Mouse (Mus musculus) frontal cortex, adult 2 months (tissue): ENCODE data around the gene Agap1. TPM values are rescaled to one million over a fixed set of nuclear protein-coding genes. Genes with fewer than 3 reads are reported as not detected.

ENCODE experiments used
- DNase-seq, 2 experiments: peaks; one replicate each; pipeline ENCODE4 v3.0.0; 2022; ENCODE audit warnings: low spot score in 1 of 2; ENCODE audit errors: extremely low spot score in 1 of 2
- polyA plus RNA-seq: library from polyadenylated mRNA; depleted of rRNA; stranded (reverse); fragments of >200 nt; gene quantifications from 2 replicates; pipeline ENCODE4 v1.2.3, GENCODE M21; 2012

The Agap1 gene
- polyA plus RNA-seq, 1 experiment = 67.9 TPM

DNA sequence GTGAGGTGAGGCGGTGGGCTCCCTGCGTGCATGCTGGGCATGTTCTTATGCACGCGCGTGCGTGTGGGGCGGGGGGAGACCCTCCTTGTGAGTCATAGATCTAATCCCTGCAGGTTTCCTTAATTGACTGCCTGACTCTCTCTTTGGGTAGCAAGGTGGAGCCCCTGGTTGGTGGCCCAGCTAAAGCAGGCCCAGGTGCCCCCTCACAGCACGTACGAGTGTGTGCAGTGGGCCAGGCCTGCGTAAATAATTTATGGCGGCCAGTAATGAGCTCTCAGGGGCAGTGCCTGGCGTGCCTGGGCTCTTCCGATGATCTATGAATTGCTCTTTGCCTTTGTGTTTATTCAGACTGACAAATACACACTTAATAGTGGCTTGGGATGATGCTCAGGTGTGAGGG is 86.5 kb downstream of the Agap1 start:
- no peak for DNase-seq

DNA sequence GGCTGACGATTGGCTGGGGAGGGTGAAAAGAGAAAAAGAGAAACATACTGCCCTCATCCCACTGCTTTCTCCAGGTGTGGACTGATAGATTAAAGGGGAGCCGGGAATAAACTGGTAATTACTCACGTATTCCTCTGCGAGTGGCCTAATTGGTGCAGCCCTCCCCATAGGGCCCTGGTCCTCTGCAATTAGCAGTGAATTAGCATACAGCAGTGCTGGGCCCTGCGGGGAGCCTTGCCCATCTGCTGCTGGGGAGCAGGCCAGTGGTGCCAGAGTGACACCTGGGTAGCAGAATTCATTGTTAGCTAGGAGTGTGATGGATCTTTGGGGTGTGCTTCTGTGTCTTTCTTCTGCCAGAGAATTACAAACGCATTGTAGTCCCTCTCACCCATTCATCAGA is 87.9 kb downstream of the Agap1 start:
- DNase-seq = no peak

DNA sequence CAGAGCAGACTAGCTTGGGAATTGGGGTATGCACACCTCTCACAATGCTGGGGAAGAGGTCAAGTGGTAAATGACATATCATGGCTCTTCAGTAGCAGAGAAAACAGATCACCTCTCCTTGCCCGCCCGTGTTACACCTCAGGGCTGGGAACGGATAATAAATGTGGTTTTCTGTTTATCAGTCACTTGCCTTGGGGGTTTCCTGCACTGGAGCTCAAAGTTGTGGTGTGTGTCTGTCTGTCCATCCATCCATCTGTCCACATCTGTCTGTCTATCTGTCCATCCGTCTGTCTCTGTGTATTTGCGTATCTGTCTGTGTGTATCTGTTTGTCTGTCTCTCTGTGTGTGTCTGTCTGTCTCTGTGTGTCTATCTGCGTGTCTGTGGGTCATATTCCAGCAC is 88.7 kb downstream of the Agap1 start:
- no peak for DNase-seq

DNA sequence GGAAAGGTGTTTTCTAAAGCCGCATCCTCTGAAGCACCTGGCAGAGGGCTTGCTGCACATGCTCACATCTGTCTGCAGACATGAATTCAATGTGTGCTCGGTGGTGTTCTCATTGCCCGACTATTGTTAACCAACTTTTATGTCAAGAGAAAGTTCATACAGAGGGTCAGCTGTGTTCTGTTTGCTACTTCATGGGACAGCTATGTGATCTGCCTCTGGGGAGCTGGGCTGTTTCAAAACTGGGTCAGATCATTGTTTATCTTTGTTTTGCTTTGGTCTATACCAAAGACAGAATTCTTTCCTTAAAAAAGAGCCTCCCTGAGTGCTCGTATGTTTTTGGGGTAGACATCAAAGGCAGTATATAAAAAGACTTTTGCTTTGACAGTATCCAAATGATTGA is 89.5 kb downstream of the Agap1 start:
- no peak for DNase-seq

DNA sequence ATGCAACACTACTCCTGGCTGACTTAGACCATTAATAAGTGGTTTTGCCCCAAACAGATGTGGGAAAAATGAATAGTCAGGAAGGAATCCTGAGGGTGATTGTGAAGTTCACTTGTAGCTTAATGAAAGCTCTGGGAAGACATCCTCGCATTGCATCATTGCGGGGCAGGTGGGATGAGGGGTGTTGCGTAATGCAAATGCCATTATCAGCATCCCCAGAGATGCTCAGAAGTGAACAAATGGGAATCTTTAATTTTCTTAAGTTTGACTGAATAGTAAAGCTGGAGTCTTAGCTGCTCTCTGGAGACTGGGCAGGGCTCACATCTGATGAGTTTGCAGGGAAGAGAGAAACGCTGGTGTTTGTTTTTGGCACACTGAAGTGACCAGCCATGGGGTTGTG is 90.5 kb downstream of the Agap1 start:
- DNase-seq = no peak

DNA sequence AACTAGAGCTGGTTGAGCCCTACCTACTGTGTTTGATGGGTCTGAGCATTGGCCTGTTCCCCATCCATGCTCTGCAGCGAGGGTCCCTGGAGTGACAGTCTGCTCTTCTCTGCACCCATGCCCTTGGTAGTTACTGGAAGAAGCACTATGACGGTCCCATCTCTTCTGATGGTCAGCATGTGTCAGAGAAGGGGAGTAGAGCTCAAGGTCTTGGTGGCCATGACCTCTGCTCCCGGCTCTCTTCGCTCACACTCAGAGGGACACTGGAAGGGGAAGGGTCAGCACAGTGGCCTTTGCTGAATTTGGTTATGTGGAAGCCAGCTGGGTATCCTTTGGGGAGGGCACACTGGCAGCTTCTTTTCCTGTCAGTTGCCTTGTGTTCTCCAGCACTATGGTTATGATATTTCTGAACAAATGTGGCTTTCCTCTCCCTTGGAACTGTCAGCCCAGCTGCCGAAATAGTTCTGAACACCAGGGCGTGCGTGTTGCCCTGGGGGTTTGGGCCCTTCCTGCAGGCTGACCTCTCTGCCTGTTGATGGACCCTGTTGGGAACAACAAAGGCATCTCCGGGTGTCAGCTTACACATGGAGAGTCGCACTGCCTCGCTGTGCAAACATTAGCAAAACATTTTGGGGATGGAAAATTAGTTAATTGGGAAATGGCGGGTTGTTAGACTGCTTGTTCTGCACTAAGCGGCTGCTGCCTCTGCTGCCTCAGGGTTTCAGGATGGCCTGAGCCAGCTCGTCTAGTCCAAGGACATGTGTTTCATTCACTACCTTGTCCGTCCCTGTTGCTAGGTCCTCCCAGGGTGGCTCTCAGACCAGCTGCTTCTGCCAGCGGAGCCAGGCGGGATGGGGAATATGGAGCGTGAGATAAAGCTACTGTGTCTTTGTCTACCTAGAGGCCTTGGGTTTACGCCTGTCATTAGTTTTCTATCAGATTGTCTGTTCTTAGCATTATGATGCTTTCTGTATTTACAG is 93.2 kb downstream of the Agap1 start:
- DNase-seq = no peak

DNA sequence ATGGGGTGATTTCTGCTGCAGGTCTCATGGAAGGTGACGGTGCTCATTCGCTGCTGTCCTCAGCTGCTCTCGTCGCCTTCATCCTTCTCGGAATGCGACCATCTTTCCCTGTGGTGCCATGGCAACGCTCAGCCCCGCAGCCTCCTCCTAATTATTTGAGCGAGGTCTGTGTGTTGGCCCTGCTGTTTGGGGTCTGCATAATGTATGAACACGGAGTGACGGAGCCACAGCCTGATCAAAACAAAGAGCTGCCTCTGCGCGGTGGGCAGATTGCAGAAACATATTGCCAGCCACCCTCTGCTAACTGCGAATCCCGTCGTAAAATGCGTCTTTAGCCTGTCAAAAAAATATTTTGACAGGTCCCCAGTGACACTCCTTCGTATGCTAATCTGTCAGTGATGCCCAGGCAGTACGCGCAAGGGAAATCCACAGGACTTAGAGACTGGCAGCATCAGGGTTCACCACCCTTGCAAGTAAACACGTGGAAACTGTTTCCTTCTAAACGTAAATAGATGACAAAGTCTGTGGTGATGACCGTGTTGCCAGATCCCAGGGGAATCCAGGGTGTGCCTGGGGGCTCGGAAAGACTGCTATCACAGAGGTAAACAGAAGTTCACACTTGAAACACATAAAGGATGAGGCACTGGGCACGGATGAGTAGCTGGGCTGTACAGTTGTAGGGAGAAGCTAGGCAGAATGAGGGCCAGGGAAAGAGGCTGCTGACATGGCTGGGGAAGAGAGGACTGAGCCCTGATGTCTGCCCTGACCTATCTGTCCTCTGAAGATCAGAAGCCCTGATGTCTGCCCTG is 95.7 kb downstream of the Agap1 start:
- no peak for DNase-seq

DNA sequence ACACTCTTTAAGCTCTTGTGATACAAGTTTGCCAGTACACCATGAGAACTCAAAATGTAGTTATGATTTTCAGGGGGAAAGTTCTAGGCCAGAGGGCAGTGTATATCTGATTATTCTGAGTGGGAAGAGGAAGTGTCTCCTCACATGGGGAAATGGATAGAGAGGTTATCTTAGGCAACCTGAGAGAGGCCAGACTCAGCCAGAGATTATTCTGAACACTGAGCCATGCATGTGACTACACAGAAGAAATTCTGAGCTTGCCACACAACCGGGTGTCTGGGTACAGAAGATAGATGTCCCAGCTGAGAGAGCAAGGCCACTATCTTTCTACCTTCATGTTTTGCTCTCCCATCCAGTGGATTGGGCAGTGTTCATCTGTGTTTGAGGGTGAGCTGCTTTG is 97.9 kb downstream of the Agap1 start:
- no peak for DNase-seq

DNA sequence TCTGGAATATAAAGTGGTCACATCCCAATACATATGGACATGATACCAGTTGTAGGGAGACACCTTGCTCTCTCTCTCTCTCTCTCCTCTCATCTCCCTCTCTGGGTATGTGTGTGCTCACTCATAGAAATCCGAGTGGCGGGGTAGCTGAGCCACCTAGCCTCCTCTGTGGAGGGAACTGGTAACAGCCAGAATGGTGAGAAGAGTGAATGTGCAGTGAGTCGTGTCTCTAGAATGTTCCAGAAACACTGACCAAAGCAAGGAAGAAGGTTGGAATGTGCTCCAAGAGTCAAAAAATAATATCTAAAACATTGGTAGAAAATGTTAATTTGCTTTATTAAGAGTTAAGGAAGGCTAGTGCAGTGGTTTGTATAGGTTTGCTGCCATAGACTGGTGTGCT is 99.2 kb downstream of the Agap1 start:
- DNase-seq = no peak

DNA sequence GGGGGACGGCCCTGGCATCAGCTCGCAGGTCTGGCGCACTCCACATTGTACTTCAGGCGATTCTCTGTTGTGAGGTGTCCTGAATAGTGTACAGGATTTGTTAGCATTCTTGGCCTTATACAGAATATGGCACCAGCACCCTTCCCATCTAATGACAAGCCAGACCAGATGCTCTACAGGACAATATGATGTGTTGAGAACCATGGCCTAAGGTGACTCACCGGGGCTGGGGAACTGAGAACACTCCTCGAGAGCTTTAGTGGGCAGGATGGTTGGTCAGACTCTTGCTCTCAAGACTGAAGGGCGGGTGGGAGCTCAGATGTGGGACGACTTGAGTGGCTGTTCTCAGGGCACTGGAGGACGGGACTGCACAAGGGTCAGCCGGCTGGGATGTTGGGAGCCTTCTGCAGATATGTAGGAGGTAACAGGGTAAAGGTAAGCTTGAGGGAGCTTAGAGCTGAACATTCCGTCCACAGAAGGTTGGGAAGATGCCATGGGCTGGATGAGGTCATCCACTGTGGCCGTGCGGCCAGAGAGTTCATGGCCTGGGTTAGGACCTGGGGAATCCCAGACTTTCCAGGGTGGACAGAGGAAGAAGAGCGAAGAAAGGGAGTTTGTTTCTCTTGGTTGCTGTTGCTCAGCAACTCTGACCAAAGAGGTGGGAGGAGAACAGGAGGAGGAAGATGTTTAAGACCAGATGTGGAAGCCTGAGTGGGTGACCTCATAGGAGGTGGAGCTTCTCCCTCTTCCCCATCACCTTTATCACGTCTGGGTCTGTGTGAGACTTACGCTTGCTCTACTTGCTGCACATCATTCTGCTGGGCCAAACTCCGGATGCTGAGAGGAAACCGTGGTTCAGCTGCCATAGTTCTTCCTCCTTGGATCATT is 100.6 kb downstream of the Agap1 start:
- DNase-seq = no peak

DNA sequence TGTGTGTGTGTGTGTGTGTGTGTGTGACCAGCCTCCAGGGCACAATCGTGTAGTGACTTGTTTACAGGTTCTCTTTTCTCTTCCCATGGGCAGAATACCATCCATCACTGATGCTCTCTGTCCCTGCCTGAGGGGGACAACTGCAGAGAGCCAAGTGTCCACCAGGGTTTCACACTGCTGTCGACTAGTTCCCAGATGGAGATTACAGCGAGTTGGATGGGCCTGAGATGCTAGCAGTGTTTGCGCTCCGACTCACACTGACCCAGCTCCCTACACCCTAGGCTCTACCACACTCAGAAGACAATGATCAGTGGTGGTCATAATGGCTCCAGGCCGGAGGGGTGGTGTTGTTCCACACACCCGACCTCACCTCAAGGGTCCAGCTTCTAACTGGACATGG is 101.4 kb downstream of the Agap1 start:
- no peak for DNase-seq

DNA sequence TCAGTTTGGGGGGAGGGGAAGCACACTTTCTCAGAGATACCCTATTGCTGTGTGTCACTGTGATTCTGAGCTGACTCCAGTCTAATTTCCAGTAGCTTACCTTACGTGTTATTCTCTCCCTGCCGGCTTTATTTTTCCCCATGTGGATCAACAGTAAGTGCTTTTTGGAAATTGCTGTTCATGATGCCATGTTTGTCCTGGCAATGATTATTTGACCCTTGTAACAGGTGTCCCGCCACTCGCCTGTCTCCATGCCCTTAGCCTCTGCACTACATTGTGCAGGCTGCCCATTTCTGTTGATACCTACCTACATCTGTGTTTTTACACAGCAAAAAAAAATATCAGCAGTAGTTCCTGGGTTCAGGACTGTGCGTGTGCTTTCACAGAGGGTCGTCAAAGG is 102.8 kb downstream of the Agap1 start:
- no peak for DNase-seq

DNA sequence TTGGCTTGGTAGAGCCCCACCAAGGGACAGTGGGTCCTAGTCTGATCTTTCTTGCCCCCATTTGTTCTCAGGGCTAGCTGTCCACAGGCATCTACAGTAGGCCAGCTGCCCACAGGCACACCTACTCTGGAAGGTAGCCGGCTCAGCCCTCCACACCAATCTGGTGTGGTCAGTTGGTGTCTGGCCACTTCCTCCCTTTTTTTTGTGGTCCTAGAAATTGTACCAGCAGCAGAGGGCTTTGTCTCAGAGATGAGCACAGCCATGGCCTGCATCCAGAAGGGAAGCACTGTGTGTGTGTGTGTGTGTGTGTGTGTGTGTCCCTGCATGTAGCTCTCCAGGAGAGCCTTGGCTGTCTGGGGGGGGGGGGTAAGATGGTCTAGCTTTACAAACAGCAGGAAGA is 103.5 kb downstream of the Agap1 start:
- no peak for DNase-seq

DNA sequence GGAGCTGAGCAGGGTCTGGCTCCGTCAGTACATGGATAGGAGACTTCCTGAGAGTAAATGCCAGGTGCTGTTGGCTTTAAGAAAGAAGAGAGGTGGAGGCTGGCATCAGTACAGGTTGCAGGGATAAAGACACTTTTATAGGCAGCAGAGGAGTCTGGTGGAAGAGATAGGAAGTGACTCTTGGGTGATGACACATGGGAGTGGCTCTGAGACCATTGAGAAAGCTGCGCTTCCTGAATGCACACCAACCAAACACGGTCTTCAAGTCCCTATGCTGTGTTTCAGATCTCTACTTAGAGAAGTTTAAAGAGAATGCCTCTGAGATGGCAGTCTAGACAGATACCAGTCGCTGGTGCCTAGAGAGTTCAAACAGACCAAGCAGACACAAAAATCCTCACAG is 108.8 kb downstream of the Agap1 start:
- DNase-seq = no peak

DNA sequence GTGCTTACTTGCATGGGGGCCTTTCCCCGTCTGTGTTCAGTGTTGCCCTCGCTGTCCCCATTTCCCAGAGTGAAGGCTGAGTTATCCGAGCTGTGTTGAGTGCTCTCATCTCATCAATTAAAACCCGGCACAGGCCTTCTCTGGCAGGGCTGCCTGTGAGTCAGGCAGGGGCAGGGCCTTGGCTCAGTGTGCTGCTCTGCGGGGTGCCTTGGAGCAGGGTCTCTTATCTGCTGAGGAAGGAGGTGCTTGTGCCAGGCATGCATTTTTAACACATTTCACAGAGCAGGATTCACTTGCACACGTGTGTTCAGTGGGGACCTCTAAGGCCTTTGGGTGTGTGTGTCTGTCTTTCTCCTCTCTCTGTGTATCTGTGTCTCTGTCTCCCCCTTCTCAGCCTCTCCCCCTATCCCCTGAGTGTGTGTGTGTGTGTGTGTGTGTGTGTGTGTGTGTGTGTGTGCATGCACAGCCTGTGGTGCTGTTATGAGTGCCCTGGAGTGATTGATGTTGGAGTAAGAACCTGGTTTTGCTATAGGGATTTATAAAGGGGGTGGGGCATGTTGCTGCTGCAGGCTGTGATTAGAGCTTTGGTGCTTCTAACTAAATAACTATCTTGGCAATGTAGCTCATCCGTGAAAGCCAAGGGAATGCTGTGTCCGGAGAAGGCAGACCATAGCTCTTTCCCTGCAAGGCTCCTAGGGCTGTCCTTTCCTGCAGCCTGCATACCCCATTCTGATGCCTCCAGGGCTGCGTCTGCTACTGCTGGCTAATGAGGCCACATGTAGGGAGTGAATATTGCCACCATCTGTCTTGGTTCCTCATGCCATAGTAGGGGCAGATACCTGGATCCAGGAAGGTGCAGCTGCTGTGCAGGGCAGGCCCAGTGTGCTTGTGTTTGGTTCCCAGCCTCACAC is 112.2 kb downstream of the Agap1 start:
- no peak for DNase-seq

DNA sequence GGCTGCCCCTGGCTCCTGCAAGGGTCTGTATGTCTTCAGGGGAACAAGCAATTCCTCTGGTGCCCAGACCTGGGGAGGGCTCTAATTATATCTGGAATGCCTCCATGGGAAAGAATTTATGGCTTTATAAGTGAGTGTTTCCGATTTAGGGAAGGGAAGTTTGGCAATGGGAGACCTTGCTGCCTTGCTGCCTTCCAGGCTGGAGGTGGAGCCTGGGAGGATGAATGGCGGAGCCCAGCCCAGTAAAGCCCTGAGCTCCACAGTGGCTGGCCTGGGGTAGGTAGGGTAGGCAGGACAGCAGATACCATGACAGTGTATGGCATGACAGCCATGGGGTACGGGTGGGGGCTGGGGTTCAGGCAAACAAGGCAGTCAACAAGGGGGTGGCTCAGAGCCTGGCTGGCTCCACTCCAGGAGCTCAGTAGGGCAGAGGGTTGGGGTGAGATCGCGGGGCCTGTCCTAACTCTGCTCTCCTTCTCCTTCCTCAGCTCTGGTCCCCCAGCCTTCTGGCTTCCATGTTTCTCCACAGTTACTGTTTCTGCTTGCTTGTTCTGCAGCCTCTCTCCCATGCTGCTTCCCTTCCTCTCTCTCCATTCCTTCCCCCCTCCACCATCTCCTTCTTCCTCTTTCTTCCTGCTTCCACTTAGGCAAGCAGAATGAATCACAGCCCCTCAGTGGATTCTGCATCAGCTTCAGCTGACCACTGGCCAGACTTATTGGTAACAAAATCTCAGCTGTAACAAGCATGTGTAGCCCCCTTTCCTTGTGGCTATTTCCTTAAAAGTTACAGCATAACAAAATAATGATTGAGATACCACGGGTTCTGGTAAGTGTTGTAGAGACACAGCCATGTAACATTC is 114.2 kb downstream of the Agap1 start:
- DNase-seq = no peak

DNA sequence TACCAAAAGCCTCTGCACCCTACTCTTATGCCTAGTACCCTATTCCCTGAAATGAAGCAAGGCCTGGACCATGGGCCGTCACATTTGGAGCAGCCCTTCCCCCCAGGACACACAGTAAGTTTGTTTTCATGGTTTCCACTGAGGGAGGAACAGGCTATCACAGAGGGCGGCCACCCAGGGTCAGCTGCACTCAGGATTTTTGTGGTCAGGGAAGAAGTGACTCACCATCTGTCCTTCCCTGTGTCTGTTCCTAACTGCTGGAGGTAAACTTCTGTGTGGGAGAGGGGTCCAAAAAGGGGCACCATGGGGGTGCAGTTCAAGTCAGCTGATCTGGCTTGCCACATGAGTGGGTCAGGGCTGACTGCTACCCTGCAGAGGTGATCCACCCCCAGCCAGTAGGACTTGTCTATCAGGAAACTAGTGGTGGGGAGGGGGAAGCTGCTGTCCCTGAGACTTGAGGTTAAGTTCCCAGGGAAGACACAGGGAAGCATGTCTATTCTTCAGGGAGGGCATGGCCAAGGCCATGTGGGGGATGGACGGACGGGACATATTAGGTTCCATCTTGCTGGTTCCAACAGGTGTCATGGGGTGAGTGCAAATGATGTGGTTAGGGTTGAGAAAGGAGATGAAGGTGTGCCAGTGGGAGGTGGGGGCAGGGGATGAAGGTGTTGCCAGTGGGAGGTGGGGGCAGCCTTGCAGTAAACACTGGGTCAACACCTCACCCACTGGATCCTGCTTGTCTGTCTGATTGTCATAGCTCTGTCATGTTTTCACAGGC is 116.1 kb downstream of the Agap1 start:
- no peak for DNase-seq

DNA sequence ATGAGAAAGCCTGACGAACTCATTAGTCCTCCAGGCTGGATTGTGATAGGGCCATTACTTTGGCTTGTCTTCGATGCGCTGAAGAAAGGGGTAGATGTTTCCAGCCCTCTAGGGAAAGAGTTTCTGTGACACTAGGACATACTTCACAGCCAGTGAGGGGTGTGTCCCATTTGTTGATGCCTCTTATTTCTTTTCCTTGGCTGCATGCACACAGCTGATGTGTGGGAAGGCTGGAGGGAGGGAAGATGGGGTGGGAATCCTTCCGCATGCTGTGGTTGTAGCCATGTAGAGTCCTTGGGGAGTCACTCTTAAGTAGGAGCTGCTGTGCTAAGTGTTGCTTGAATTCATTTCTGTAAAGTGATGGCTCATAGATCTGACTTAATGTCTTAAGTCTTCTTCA is 118.9 kb downstream of the Agap1 start:
- no peak for DNase-seq
